Mouse (Mus musculus): ENCODE data around the gene Nagk. TPM values are rescaled to one million over a fixed set of nuclear protein-coding genes. Genes with fewer than 3 reads are reported as not detected.
"Not testable (repeated sequence)": the region's sequence is repeated elsewhere in the genome, so short reads cannot be mapped to it uniquely, and the experiment has no call there.

The Nagk gene
- total and polyA plus RNA-seq, 2 experiments, result 11.0 to 20.9 TPM

DNA sequence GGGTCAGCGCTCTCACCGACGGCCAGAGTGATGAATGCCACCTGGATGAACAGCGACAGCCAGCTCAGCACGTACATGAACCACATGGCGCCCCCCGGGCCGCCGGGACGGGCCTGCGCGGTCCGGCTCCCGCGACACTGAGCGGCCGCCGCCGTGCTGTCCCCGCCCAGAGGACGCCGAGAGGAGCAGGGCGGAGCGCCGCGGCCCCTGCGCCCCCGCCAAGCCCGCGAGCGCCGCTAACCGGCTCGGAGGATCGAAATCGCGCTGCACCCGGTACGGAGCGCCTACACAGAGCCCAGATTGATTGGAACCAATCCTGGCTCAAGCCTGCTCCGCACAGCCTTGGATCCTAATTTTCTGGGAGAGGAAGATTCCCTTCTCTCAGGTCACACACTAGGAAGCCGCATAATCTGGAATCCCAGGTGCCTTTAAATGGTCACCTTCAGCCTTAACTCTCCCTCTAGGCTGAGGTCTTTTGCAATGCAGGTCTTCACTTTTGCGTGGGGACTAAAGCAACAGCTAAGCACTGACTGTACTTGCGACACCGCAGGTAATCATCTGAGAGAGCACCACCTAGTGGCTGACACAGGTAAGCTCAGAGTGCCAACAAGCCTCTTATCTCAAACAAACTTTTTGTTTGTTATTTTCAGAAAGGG, 19.0 kb upstream of the Nagk start, which contains the start of gene Tex261:
Gene Tex261 (minus strand): TSS at position 176 of the 656 bp plus-strand sequence.
- Histone ChIP-seq H3K4me3 (ENCODE audit: insufficient read depth, low read depth, low read length) (peak within 1 kb of the TSS; percentile 95), H3K4me1 (ENCODE audit: control insufficient read depth, insufficient read depth, low read length) (peaks cover 7% of the 10 kb centered on the region), H3K27ac (replicated peaks; ENCODE audit: insufficient read depth, low read depth, low read length) (peak within 1 kb of the TSS; percentile 88), H3K79me2 (ENCODE audit: control insufficient read depth, insufficient read depth, low read length) (no peaks in the 10 kb centered on the region; the same call in 1 of the 2 replicates), H3K27me3 (ENCODE audit: control insufficient read depth, insufficient read depth, low read length) (no peaks in the 10 kb centered on the region), H3K36me3 (ENCODE audit: control insufficient read depth, insufficient read depth, low read length) (no peaks in the 10 kb centered on the region), H3K9ac (ENCODE audit: low read depth, low read length) (peak within 1 kb of the TSS; percentile 93)
- TF ChIP-seq POLR2A (IDR thresholded peaks at IDR 0.05; ENCODE audit: extremely low read depth, insufficient read depth, low read length) (peak; percentile 77; the same call in 1 of the 2 replicates), CTCF (IDR thresholded peaks at IDR 0.05; ENCODE audit: low read depth, low read length) (peak; percentile 66)
- peak; percentile 86 for DNase-seq (ENCODE audit: extremely low read depth, low read depth, low spot score)
- 0% methylated on average over 43 of the region's 45 CpGs for WGBS

DNA sequence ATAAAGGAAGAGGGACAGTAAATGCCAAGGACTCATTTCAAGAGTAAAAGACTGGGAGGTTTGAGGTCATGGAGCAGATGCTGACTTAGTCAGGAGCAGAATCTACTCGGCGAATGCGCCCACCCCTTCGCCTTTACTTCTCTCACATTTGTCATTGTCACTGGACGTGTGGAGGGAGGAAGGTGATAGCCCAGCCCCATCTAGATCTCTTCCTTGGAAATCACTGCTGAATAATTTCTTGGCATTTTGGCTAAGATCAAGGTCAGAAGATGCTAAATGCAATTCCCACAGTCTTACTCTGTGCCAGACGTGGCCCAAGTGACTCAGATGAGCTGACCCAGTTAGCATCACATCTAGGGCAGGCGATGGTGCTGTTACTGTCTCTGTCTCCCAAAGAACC, 16.5 kb upstream of the Nagk start:
- no peak overlapping the region for H3K4me3 ChIP-seq (ENCODE audit: insufficient read depth, low read depth, low read length)
- no peaks in the 10 kb centered on the region; the same call in 1 of the 2 replicates for H3K79me2 ChIP-seq (ENCODE audit: control insufficient read depth, insufficient read depth, low read length)
- H3K27me3 ChIP-seq (ENCODE audit: control insufficient read depth, insufficient read depth, low read length), result no peaks in the 10 kb centered on the region
- no peak overlapping the region for H3K9ac ChIP-seq (ENCODE audit: low read depth, low read length)
- no peak overlapping the region for H3K27ac ChIP-seq (replicated peaks; ENCODE audit: insufficient read depth, low read depth, low read length)
- H3K4me1 ChIP-seq (ENCODE audit: control insufficient read depth, insufficient read depth, low read length), result peaks cover 7% of the 10 kb centered on the region
- H3K36me3 ChIP-seq (ENCODE audit: control insufficient read depth, insufficient read depth, low read length), result no peaks in the 10 kb centered on the region
- DNase-seq (ENCODE audit: extremely low read depth, low read depth, low spot score), result no peak
- no peak for TF ChIP-seq POLR2A (IDR thresholded peaks at IDR 0.05; ENCODE audit: extremely low read depth, insufficient read depth, low read length)
- no peak for TF ChIP-seq CTCF (IDR thresholded peaks at IDR 0.05; ENCODE audit: low read depth, low read length)
- WGBS, result 89% methylated on average over 7 of the region's 7 CpGs

DNA sequence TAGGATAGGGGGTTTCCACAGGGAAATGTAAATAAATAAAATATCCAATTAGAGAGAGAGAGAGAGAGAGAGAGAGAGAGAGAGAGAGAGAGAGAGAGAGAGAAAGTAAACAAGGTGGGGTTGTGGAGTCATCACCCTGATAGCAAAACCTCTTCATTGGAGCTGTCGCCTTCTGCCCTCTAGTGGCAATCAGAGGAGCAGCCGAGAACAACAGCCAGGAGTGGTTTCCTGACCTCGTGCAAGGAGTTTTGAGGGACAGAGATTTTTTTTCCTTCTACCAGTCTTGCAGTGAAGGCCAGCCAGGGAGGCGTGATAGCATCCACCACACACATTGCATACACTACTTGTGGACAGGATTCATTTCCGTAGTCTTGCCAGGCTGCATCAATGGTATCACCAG, 15.8 kb upstream of the Nagk start:
- no peaks in the 10 kb centered on the region for H3K27me3 ChIP-seq (ENCODE audit: control insufficient read depth, insufficient read depth, low read length)
- no peaks in the 10 kb centered on the region; the same call in 1 of the 2 replicates for H3K79me2 ChIP-seq (ENCODE audit: control insufficient read depth, insufficient read depth, low read length)
- 12% methylated on average over 5 of the region's 5 CpGs for WGBS
- TF ChIP-seq POLR2A (IDR thresholded peaks at IDR 0.05; ENCODE audit: extremely low read depth, insufficient read depth, low read length) (no peak), CTCF (IDR thresholded peaks at IDR 0.05; ENCODE audit: low read depth, low read length) (peak; percentile 84)
- no peak overlapping the region for H3K27ac ChIP-seq (replicated peaks; ENCODE audit: insufficient read depth, low read depth, low read length)
- peaks cover 6% of the 10 kb centered on the region for H3K4me1 ChIP-seq (ENCODE audit: control insufficient read depth, insufficient read depth, low read length)
- H3K4me3 ChIP-seq (ENCODE audit: insufficient read depth, low read depth, low read length), result no peak overlapping the region
- H3K9ac ChIP-seq (ENCODE audit: low read depth, low read length), result no peak overlapping the region
- no peaks in the 10 kb centered on the region for H3K36me3 ChIP-seq (ENCODE audit: control insufficient read depth, insufficient read depth, low read length)
- peak; percentile 46 for DNase-seq (ENCODE audit: extremely low read depth, low read depth, low spot score)

DNA sequence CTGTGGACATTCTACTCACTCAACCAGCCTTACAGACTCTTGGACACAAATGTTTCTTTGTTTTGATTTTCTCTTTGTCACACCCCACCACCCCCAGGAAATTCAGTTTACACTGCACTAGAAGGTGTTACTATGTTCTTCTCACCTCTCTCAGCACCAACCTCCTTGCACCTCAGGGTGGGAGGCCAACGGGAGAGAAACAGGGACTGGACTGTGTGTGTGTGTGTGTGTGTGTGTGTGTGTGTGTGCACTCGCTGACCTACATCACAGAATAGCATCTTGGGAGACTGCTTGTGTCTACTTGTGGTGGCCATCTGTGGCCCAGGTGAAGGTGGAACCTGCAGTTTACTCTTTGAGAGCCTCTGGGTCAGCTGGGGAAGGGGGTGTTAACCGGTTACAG, 8.4 kb upstream of the Nagk start:
- H3K27ac ChIP-seq (replicated peaks; ENCODE audit: insufficient read depth, low read depth, low read length), result no peak overlapping the region
- no peaks in the 10 kb centered on the region for H3K36me3 ChIP-seq (ENCODE audit: control insufficient read depth, insufficient read depth, low read length)
- TF ChIP-seq POLR2A (IDR thresholded peaks at IDR 0.05; ENCODE audit: extremely low read depth, insufficient read depth, low read length) (no peak), CTCF (IDR thresholded peaks at IDR 0.05; ENCODE audit: low read depth, low read length) (no peak)
- H3K79me2 ChIP-seq (ENCODE audit: control insufficient read depth, insufficient read depth, low read length), result no peaks in the 10 kb centered on the region
- no peak for DNase-seq (ENCODE audit: extremely low read depth, low read depth, low spot score)
- no peak overlapping the region for H3K9ac ChIP-seq (ENCODE audit: low read depth, low read length)
- WGBS, result 71% methylated on average over 3 of the region's 3 CpGs
- H3K4me1 ChIP-seq (ENCODE audit: control insufficient read depth, insufficient read depth, low read length), result no peaks in the 10 kb centered on the region
- H3K27me3 ChIP-seq (ENCODE audit: control insufficient read depth, insufficient read depth, low read length), result no peaks in the 10 kb centered on the region
- no peak overlapping the region for H3K4me3 ChIP-seq (ENCODE audit: insufficient read depth, low read depth, low read length)

DNA sequence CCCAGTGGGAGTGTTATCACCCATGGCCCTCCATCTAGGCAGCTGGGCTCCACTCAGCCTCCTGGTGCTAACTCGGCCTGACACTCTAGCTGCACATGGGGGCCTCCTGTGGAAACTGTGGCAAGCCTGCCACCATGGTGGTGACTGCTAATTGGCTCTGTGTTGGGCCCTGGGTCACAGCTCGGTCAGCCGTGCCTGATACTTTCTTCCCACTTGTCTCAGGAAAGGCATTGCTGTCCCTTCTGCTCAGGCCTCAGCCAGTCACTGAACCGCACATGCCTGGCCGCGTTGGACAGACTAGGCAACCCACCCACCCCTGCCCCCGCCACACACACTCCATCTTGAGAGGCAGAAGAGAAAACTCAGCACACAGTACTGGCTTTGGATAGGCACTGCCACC, 6.2 kb upstream of the Nagk start:
- no peaks in the 10 kb centered on the region for H3K36me3 ChIP-seq (ENCODE audit: control insufficient read depth, insufficient read depth, low read length)

DNA sequence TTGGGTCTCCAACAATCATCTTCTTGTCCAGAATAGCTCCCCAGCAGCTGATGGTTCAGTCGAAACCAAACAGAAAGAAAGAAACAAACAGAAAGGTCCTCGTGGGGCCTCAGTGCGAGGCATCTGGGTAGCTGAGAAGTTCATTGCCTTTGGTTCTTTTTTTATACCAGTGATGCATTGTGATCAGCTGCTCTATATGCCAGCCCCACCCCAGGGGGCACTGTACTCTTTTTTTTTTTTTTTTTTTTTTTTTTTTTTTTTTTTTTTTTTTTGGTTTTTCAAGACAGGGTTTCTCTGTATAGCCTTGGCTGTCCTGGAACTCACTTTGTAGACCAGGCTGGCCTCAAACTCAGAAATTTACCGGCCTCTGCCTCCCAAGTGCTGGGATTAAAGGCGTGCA, 4.2 kb upstream of the Nagk start:
- H3K27me3 ChIP-seq (ENCODE audit: control insufficient read depth, insufficient read depth, low read length); H3K4me1 ChIP-seq (ENCODE audit: control insufficient read depth, insufficient read depth, low read length); H3K27ac ChIP-seq (replicated peaks; ENCODE audit: insufficient read depth, low read depth, low read length); H3K9ac ChIP-seq (ENCODE audit: low read depth, low read length); H3K79me2 ChIP-seq (ENCODE audit: control insufficient read depth, insufficient read depth, low read length); H3K4me3 ChIP-seq (ENCODE audit: insufficient read depth, low read depth, low read length); H3K36me3 ChIP-seq (ENCODE audit: control insufficient read depth, insufficient read depth, low read length); DNase-seq (ENCODE audit: extremely low read depth, low read depth, low spot score): not testable (repeated sequence)
- 89% methylated on average over 5 of the region's 5 CpGs for WGBS

More for the DNA sequence above, 6.2 kb upstream of the Nagk start:
- 90% methylated on average over 7 of the region's 7 CpGs for WGBS
- no peak overlapping the region for H3K9ac ChIP-seq (ENCODE audit: low read depth, low read length)
- no peaks in the 10 kb centered on the region for H3K27me3 ChIP-seq (ENCODE audit: control insufficient read depth, insufficient read depth, low read length)
- TF ChIP-seq CTCF (IDR thresholded peaks at IDR 0.05; ENCODE audit: low read depth, low read length), result no peak
- no peak for TF ChIP-seq POLR2A (IDR thresholded peaks at IDR 0.05; ENCODE audit: extremely low read depth, insufficient read depth, low read length)
- no peak overlapping the region for H3K4me3 ChIP-seq (ENCODE audit: insufficient read depth, low read depth, low read length)
- H3K79me2 ChIP-seq (ENCODE audit: control insufficient read depth, insufficient read depth, low read length), result no peaks in the 10 kb centered on the region
- H3K27ac ChIP-seq (replicated peaks; ENCODE audit: insufficient read depth, low read depth, low read length), result no peak overlapping the region
- H3K4me1 ChIP-seq (ENCODE audit: control insufficient read depth, insufficient read depth, low read length), result no peaks in the 10 kb centered on the region
- DNase-seq (ENCODE audit: extremely low read depth, low read depth, low spot score), result no peak

Measured in liver, adult 2 months (tissue).